Mouse (Mus musculus) inflammation-experienced regulatory T-cells, adult 16 weeks (primary cell): ENCODE results near the gene Krtap19-1. TPM values are rescaled to one million over a fixed set of nuclear protein-coding genes. Genes with fewer than 3 reads are reported as not detected.

ENCODE experiments used
- polyA plus RNA-seq: library from polyadenylated mRNA; unstranded; fragments of 100-300 nt; shearing (Covaris generic); gene quantifications from one replicate; pipeline ENCODE4 v1.2.1, GENCODE M21; 2017

The Krtap19-1 gene
- polyA plus RNA-seq = not detected

DNA sequence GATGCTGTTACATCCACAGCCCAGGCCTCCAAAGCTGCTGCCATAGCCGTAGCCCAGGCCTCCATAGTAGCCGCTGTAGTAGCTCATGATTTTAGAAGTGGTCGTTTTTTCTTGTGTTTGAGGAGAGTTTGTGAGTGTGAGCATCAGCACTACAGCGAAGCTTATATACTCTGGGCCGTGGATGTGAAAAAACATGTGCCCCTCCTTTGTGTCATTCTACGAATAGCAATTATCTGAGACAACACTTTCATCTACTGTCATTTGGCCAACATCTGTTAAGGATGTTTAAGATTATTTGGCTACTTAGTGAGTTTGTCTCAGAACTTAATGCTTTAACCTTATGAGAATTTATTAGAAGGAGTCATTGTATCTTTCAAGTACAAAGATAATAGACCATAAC is at the start of gene Krtap19-1:
Gene Krtap19-1 (minus strand): TSS at position 101 of the 400 bp plus-strand sequence.

DNA sequence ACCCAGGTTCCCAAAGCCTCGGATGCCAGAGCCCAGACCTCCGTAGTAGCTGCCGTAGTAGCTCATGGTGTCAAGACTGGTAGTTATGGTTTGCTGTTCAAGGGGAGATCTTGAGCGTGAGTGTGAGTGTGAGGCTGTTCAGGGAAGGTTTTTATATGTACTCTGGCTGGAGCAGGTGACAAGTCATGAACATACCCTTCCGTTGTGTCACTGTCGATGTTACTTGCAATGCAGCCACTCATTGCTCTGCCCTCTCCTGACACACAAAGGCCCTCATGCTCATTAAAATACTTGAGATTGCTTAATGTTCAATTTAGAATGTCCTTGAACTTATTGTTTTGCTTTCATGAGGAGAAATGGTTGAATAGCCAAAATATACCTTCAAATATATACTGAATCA is 27.1 kb upstream of the Krtap19-1 start, which contains the start of gene Krtap19-5:
Gene Krtap19-5 (minus strand): TSS at position 101 of the 400 bp plus-strand sequence.

DNA sequence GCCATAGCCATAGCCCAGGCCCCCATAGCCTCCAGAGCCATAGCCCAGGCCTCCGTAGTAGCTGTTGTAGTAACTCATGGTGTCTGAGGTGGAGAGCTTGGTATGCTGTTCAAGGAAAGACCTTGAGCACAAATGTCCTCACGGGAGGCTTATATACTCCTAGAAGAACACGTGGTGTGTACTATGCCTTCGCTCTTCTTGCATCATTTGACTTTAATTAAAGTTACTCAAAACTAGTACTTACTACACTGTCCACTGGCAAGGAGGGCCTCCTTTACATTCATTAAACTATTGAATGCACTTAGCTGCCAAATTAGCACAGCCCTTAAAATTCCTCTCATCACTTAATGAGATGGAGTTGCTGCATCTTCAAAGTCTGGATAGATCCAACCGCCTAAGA is 15.8 kb upstream of the Krtap19-1 start, which contains the start of gene Krtap19-4:
Gene Krtap19-4 (minus strand): TSS at position 101 of the 400 bp plus-strand sequence.

DNA sequence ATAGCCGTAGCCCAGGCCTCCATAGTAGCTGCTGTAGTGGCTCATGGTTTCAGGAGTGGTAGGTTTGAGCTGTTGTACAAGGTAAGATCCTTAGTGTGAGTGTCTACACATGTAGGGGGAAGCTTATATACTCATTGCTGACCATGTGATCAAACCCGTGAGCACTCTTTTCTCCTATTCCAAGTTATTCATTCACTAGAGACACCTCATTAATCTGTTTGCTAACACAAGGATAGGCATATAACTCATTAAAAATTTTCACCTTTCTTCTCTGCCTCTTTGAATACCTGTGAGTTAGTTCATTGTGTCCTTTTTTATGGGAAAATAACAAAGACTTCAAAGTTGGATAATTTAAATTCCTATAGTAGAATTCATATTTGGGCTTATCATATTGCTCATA is 8.7 kb upstream of the Krtap19-1 start, which contains the start of gene Krtap19-3:
Gene Krtap19-3 (minus strand): TSS at position 101 of the 400 bp plus-strand sequence.

DNA sequence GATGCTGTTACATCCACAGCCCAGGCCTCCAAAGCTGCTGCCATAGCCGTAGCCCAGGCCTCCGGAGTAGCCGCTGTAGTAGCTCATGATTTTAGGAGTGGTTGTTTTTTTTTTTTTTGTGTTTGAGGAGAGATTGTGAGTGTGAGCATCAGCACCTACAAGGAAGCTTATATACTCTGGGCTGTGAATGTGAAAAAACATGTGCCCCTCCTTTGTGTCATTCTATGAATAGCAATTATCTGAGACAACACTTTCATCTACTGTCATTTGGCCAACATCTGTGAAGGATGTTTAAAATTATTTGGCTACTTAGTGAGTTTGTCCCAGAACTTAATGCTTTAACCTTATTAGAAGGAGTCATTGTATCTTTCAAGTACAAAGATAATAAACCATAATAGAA is 5.0 kb upstream of the Krtap19-1 start, which contains the start of gene Krtap19-2:
Gene Krtap19-2 (minus strand): TSS at position 101 of the 400 bp plus-strand sequence.

DNA sequence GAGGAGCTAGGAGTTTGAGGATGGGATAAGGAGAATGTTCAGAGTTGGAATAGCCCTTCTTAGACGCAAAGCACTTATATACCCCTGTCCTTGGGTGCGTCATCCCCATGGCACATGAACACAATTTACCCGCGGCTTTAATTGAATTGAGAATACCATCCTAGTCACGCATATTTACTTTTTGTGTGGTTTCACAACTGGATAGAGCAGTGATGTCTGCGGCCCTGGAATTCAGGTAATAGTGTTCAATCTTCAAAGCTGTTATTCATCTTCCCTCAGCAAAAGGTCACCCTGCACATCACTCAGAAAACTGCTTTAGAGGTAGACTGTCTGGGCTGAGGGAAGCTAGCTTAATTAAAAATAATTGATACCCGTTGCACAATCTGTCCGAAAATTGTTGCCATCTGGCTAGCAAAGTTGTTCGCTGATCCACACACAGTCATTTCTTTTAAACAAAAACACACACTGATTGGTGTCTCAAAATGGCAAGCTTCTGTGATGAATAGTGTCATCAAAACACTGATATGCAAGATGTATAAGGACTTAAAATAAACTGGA is 43.0 kb downstream of the Krtap19-1 start, which contains the start of gene Krtap14:
Gene Krtap14 (minus strand): TSS at position 51 of the 558 bp plus-strand sequence.

DNA sequence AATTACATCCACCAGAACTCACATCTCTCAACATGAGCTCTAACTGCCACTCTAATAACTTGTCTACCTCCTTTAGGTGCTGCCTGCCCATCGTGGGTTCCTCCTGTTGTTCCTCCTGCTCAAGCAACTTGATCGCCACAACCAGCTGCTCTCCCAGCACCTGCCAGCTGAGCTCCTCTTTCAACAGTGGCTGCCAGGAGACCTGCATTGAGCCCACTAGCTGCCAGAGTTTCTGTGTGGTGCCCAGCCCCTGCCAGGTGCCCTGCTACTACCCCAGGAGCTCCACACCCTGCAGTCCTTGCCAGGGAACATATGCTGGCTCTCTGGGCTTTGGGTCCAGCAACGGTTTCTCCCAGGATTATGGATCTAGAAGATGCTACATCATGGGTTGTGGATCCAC is 49.1 kb downstream of the Krtap19-1 start, which contains the start of gene Krtap15:
Gene Krtap15 (plus strand): TSS at position 150 of the 400 bp plus-strand sequence.

Other genes starting within 250 kb of the Krtap19-1 start
- gene 2310079G19Rik, start 241.7 kb downstream of the Krtap19-1 start, polyA plus RNA-seq = not detected
- gene Krtap26-1, start 221.6 kb downstream of the Krtap19-1 start, polyA plus RNA-seq = not detected
- not detected for gene Krtap27-1, start 197.7 kb downstream of the Krtap19-1 start, polyA plus RNA-seq
- gene 2310061N02Rik, start 161.4 kb downstream of the Krtap19-1 start, polyA plus RNA-seq = not detected
- gene Krtap13-1, start 140.5 kb downstream of the Krtap19-1 start, polyA plus RNA-seq = not detected
- not detected for gene Krtap13, start 117.8 kb downstream of the Krtap19-1 start, polyA plus RNA-seq
- not detected for gene 2310034C09Rik, start 110.6 kb downstream of the Krtap19-1 start, polyA plus RNA-seq
- not detected for gene 2310057N15Rik, start 95.2 kb downstream of the Krtap19-1 start, polyA plus RNA-seq
- not detected for gene Gm5965, start 91.5 kb downstream of the Krtap19-1 start, polyA plus RNA-seq
- not detected for gene Gm20741, start 57.2 kb downstream of the Krtap19-1 start, polyA plus RNA-seq
- gene Krtap15, start 49.2 kb downstream of the Krtap19-1 start, polyA plus RNA-seq = not detected
- not detected for gene Krtap14, start 43.3 kb downstream of the Krtap19-1 start, polyA plus RNA-seq
- gene Krtap19-2, start 4.9 kb upstream of the Krtap19-1 start, polyA plus RNA-seq = not detected
- gene Krtap19-3, start 8.6 kb upstream of the Krtap19-1 start, polyA plus RNA-seq = not detected
- gene Krtap19-4, start 15.7 kb upstream of the Krtap19-1 start, polyA plus RNA-seq = not detected
- gene Krtap19-5, start 27.0 kb upstream of the Krtap19-1 start, polyA plus RNA-seq = not detected
- gene Krtap19-9b, start 62.9 kb upstream of the Krtap19-1 start, polyA plus RNA-seq = not detected
- not detected for gene Krtap16-3, start 93.5 kb upstream of the Krtap19-1 start, polyA plus RNA-seq
- gene Krtap22-2, start 141.3 kb upstream of the Krtap19-1 start, polyA plus RNA-seq = not detected
- not detected for gene Gm10229, start 145.9 kb upstream of the Krtap19-1 start, polyA plus RNA-seq
- not detected for gene Krtap6-1, start 162.3 kb upstream of the Krtap19-1 start, polyA plus RNA-seq
- gene Gm10228, start 172.1 kb upstream of the Krtap19-1 start, polyA plus RNA-seq = not detected
- not detected for gene Krtap6-5, start 178.5 kb upstream of the Krtap19-1 start, polyA plus RNA-seq
- gene 1110025L11Rik, start 194.6 kb upstream of the Krtap19-1 start, polyA plus RNA-seq = not detected
- gene Krtap6-3, start 214.6 kb upstream of the Krtap19-1 start, polyA plus RNA-seq = not detected